Mouse (Mus musculus): ENCODE measurements around the gene Gm5244. TPM values are rescaled to one million over a fixed set of nuclear protein-coding genes. Genes with fewer than 3 reads are reported as not detected.

Gm5244 gene
- not detected in 2 replicates for polyA plus RNA-seq (2012; rRNA removed)

- DNase-seq (ENCODE audit: extremely low spot score in 1 of 2, low spot score in 1 of 2), result no peak
Observed at GRCm38 (mm10) chr19:12846382-12846781, at the start of gene Gm5244. TSS of gene Gm5244 (plus strand) at chr19:12846682.

GRCm38 (mm10) chr19:12797071-12797470 lies 49.4 kb upstream of the Gm5244 start:
- peak in 1 of 2 experiments; percentile 65 for DNase-seq (ENCODE audit: extremely low spot score in 1 of 2, low spot score in 1 of 2)

DNA sequence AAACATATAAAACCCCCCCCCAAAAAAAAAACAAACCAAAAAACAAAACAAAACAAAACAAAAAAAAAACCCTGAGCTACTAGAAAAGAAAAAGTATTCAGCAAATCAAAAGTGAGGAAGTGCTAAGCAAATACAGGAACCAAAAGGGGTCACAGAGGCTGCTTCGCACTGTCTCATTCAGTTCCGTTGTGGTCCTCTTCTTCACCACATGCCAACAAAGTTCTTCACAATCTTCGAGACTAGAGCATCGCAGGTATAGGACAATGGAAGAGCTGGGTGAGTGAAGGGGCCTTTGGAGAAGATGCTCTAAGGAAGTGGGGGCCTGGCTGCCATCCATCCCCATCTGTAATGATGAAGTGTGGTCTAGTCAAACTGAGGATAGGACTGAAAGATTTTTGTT lies 48.1 kb upstream of the Gm5244 start:
- no peak for DNase-seq (ENCODE audit: extremely low spot score in 1 of 2, low spot score in 1 of 2)

GRCm38 (mm10) chr19:12799081-12799480 lies 47.4 kb upstream of the Gm5244 start:
- no peak for DNase-seq (ENCODE audit: extremely low spot score in 1 of 2, low spot score in 1 of 2)

DNA sequence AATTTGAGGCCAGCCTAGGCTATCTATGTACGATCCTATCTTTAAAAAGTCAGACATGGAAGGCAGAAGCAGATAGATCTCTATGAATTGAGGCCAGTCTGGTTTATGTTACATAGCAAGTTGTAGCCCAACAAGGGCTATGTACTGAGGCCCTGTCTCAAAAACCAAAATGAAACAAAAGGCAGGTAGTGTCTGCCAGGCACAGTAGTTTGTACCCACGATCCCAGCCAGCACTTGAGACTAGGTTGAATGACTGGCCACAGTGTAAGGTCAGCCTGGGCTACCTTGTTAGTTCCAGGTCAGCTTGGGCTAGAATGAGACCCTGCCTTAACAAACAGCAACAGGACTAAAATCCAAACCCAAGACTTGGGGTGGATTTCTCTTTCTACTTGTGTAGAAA lies 45.9 kb upstream of the Gm5244 start:
- DNase-seq (ENCODE audit: extremely low spot score in 1 of 2, low spot score in 1 of 2), result no peak

GRCm38 (mm10) chr19:12801046-12801445 lies 45.4 kb upstream of the Gm5244 start:
- DNase-seq (ENCODE audit: extremely low spot score in 1 of 2, low spot score in 1 of 2), result no peak

- DNase-seq (ENCODE audit: extremely low spot score in 1 of 2, low spot score in 1 of 2), result peak; percentile 69 to 78
Observed at GRCm38 (mm10) chr19:12802830-12803229, 43.7 kb upstream of the Gm5244 start.

GRCm38 (mm10) chr19:12804237-12804636 lies 42.2 kb upstream of the Gm5244 start:
- DNase-seq (ENCODE audit: extremely low spot score in 1 of 2, low spot score in 1 of 2), result no peak

- DNase-seq (ENCODE audit: extremely low spot score in 1 of 2, low spot score in 1 of 2), result no peak
Observed at GRCm38 (mm10) chr19:12805730-12806129, 40.8 kb upstream of the Gm5244 start.

- no peak for DNase-seq (ENCODE audit: extremely low spot score in 1 of 2, low spot score in 1 of 2)
Observed at GRCm38 (mm10) chr19:12806214-12806613, 40.3 kb upstream of the Gm5244 start.

GRCm38 (mm10) chr19:12812644-12813364 lies 33.7 kb upstream of the Gm5244 start:
- DNase-seq (ENCODE audit: extremely low spot score in 1 of 2, low spot score in 1 of 2), result no peak

GRCm38 (mm10) chr19:12813883-12814282 lies 32.6 kb upstream of the Gm5244 start:
- DNase-seq (ENCODE audit: extremely low spot score in 1 of 2, low spot score in 1 of 2), result no peak

- DNase-seq (ENCODE audit: extremely low spot score in 1 of 2, low spot score in 1 of 2), result no peak
Observed at GRCm38 (mm10) chr19:12818507-12818906, 28.0 kb upstream of the Gm5244 start.

DNA sequence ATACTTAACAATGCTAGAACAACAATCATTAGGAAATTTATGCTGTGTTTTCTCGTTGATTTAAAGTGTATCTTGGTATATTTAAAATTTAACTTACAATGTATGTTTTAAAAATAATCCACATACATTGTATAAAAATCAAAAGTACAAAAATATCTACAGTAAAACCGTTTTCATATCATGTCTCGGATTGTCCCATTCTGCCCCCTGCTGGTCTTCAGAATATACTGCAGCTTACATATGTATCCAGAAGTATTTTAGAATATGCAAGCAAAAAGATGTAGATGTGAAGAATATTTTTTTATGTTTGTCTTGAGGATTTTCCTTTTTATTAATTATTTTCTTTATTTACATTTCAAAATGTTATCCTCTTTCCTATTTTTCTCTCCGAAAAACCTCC lies 26.1 kb upstream of the Gm5244 start:
- peak in 1 of 2 experiments; percentile 51 for DNase-seq (ENCODE audit: extremely low spot score in 1 of 2, low spot score in 1 of 2)

DNA sequence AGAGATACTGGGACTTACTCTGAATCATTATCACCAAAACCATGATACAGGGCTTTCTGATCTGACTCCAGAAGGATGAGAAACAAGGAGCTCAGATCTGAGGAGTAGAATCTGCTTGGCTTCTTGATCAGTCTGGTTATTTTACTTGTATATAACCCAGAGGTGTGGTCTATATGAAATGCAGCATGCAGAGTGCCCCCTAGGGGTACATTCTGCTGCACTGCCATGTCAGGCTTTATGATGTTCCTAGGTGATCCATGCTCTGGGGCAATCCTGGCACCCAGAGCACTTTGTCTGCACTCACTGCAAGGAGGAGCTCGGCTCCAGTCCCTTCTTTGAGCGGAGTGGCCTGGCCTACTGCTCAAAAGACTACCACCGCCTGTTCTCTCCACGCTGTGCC lies 21.9 kb upstream of the Gm5244 start:
- no peak for DNase-seq (ENCODE audit: extremely low spot score in 1 of 2, low spot score in 1 of 2)

DNA sequence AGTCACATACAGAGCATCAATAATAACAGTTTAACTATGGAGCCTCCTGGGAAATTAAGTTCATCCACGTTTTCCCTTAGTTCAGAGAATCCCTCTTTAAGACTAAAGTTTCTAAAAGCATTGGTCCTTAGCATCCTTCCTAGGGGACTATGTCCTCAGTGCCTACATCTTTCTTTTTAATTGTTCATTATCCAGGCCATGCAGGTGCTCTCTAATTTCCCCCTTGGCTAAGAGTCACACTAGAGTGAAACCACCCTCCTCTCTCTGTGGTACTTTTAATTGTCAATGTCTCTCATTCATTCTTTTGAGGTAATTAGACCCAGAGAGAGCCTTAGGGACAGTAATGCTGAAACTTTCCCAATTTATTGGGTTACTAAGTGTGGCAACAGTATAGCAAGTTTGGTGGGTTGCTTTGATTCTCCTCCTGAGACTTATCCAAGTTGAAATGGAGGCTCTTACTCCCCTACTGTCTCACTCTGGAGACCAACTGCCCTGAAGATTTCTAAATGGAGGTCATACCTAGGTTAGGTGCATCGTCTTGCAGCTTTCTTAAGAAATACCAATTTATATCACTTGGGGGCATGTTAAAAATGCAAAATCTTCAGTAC lies 15.6 kb upstream of the Gm5244 start:
- DNase-seq (ENCODE audit: extremely low spot score in 1 of 2, low spot score in 1 of 2), result no peak

DNA sequence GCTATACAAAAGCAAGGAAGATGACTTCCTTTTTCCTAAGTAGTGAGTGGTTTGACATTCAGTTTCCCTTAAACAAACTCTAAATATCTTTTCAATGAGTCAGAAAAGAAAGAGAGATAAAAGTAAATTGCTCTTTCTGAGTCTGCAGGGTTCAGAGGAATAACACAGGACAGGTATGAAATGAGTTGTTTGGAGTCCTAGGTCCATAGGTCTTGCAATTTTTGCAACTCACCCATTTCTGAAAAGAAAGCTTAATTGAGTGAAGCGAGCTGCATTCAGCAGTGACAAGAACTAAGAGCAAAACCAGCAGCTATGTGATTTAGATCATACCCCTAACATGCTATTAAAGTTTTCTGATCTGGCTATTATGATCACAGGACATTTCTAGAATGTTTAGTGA lies 14.9 kb upstream of the Gm5244 start:
- no peak for DNase-seq (ENCODE audit: extremely low spot score in 1 of 2, low spot score in 1 of 2)

- peak; percentile 14 to 31 for DNase-seq (ENCODE audit: extremely low spot score in 1 of 2, low spot score in 1 of 2)
Observed at GRCm38 (mm10) chr19:12833625-12834024, 12.9 kb upstream of the Gm5244 start.

DNA sequence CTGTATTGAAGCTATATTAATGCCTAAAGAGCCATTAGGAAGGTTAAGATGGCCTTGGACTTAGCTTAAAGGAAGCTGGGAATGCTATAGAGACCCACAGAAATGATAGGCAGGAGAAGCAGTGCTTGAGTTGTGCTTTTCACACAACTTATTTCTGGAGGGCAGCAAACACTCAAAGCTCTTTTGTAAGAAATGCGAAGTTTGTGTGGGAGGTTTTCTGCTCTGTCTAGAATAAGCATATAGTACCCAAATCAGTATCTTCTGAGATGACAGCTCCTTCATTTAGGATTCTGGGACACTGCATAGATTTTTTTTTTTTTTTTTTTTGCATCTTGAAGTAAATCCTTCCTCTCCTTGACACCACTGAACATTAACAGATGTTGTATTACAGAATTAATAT lies 8.0 kb upstream of the Gm5244 start:
- DNase-seq (ENCODE audit: extremely low spot score in 1 of 2, low spot score in 1 of 2), result peak; percentile 7 to 20

DNA sequence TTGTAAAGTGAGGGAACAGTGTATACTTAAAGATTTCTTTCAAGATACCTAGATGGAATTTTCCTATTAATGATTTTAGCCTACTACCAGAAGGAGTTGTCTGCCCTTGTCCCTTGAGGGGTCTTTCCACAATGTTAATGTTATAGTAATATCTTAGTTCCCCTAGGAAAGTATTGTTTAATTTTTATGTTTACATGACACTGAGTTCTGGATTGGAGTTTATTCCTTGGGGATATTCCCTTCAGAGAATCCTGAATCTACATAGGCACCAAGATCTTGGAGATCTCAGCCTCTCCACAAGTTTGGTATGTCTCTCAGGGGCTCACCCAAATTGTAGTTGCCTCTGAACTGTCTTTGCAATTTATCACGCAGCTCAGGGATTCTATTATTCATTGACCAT lies 10.5 kb downstream of the Gm5244 start, which contains the start of gene Olfr1444:
Gene Olfr1444 (plus strand): TSS at position 301 of the 400 bp plus-strand sequence.
- DNase-seq (ENCODE audit: extremely low spot score in 1 of 2, low spot score in 1 of 2), result no peak

- DNase-seq (ENCODE audit: extremely low spot score in 1 of 2, low spot score in 1 of 2), result no peak
Observed at GRCm38 (mm10) chr19:12883555-12883954, 37.1 kb downstream of the Gm5244 start, which contains the start of gene Olfr1445. TSS of gene Olfr1445 (plus strand) at chr19:12883855.

GRCm38 (mm10) chr19:12893424-12893823 lies 46.9 kb downstream of the Gm5244 start, which contains the start of gene Olfr1446:
TSS of gene Olfr1446 (minus strand) at chr19:12893524.
- no peak for DNase-seq (ENCODE audit: extremely low spot score in 1 of 2, low spot score in 1 of 2)

All from frontal cortex, adult 2 months (tissue).